In genomic region chr1:132696232-132696631, GRCm38 (mm10) we compare ENCODE assay signal across 11 mouse cellular contexts. TPM values are rescaled to one million over a fixed set of nuclear protein-coding genes. Genes with fewer than 3 reads are reported as not detected.
DNase-seq lines count a peak whose midpoint lies in the region; ATAC-seq lines count a peak whose summit lies in the region.
"Had no signal": no experiment of that assay in that cellular context is flagged by ENCODE, and none has a peak within 500 bp of the region (broad histone marks: within the 10 kb centered on the region; RNA-seq: fewer than 3 reads in every experiment).

No protein-coding gene starts in this region.

- no peak overlapping the region for H3K9ac ChIP-seq in forebrain, embryonic 14.5 days (ENCODE audit: low read length)
- H3K9ac ChIP-seq in neural tube, embryonic 15.5 days (replicated peaks), result no peak overlapping the region
- H3K9ac ChIP-seq in liver, embryonic 11.5 days (ENCODE audit: low read depth, low read length), result no peak overlapping the region

- whole genome bisulfite sequencing in forebrain, embryonic 14.5 days, result 19% methylated on average over 2 of the region's 2 CpGs
- WGBS in neural tube, embryonic 15.5 days, result 2% methylated on average over 2 of the region's 2 CpGs
- WGBS in liver, embryonic 11.5 days, result 43% methylated on average over 2 of the region's 2 CpGs

- peak overlapping the region; percentile 74 for H3K27ac ChIP-seq in forebrain, embryonic 14.5 days (ENCODE audit: low read depth, low read length)
- peak overlapping the region; percentile 71 for H3K27ac ChIP-seq in neural tube, embryonic 15.5 days (replicated peaks)
- H3K27ac ChIP-seq in liver, embryonic 11.5 days (ENCODE audit: low read depth, low read length), result no peak overlapping the region
- H3K27ac ChIP-seq: kidney, postnatal 0 days had no signal

- H3K4me2 ChIP-seq in forebrain, embryonic 14.5 days (ENCODE audit: low read length), result no peak overlapping the region
- no peak overlapping the region for H3K4me2 ChIP-seq in neural tube, embryonic 15.5 days
- H3K4me2 ChIP-seq in liver, embryonic 11.5 days, result no peak overlapping the region

- H3K27me3 ChIP-seq in forebrain, embryonic 14.5 days (replicated peaks; ENCODE audit: control insufficient read depth, insufficient read depth, low read length), result no peaks in the 10 kb centered on the region
- no peaks in the 10 kb centered on the region for H3K27me3 ChIP-seq in neural tube, embryonic 15.5 days (replicated peaks)
- H3K27me3 ChIP-seq in liver, embryonic 11.5 days (replicated peaks; ENCODE audit: control insufficient read depth, insufficient read depth, low read length), result no peaks in the 10 kb centered on the region; the same call in 1 of the 2 replicates

- peaks cover 14% of the 10 kb centered on the region for H3K4me1 ChIP-seq in forebrain, embryonic 14.5 days (ENCODE audit: control insufficient read depth, insufficient read depth, low read length)
- H3K4me1 ChIP-seq in neural tube, embryonic 15.5 days, result peaks cover 39% of the 10 kb centered on the region
- no peaks in the 10 kb centered on the region for H3K4me1 ChIP-seq in liver, embryonic 11.5 days (replicated peaks; ENCODE audit: control insufficient read depth, insufficient read depth, low read length)

- H3K36me3 ChIP-seq in forebrain, embryonic 14.5 days (ENCODE audit: control insufficient read depth, insufficient read depth, low read length), result no peaks in the 10 kb centered on the region
- H3K36me3 ChIP-seq in neural tube, embryonic 15.5 days, result no peaks in the 10 kb centered on the region
- H3K36me3 ChIP-seq in liver, embryonic 11.5 days (ENCODE audit: control insufficient read depth, insufficient read depth, low read length), result no peaks in the 10 kb centered on the region

- no peak overlapping the region for H3K4me3 ChIP-seq in forebrain, embryonic 14.5 days (ENCODE audit: low read depth, low read length)
- H3K4me3 ChIP-seq in neural tube, embryonic 15.5 days (replicated peaks), result no peak overlapping the region
- H3K4me3 ChIP-seq in liver, embryonic 11.5 days (ENCODE audit: low read depth, low read length), result no peak overlapping the region

- ATAC-seq in forebrain, embryonic 14.5 days, result peak; percentile 75
- ATAC-seq in neural tube, embryonic 15.5 days (ENCODE audit: low FRiP score), result peak; percentile 67
- ATAC-seq in liver, embryonic 11.5 days (replicated peaks; ENCODE audit: low FRiP score), result no peak

- DNase-seq in embryo, embryonic 11.5 days (ENCODE audit: low read depth, low spot score), result peak; percentile 26
- peak; percentile 77 for DNase-seq in forebrain, embryonic 14.5 days (ENCODE audit: low spot score)
- DNase-seq in mesoderm, embryonic 11.5 days (ENCODE audit: low read depth, low spot score), result peak; percentile 58
- no peak for DNase-seq in liver, embryonic 11.5 days (ENCODE audit: low spot score)
- no peak for DNase-seq in layer of hippocampus, postnatal 10 days (ENCODE audit: low spot score in 2 of 2)
- no peak for DNase-seq in heart, adult 8-10 months (ENCODE audit: low spot score)
- DNase-seq: cerebellum, adult 11-12 months; heart, postnatal 4 days had no signal

- no peaks in the 10 kb centered on the region for H3K9me3 ChIP-seq in forebrain, embryonic 14.5 days (replicated peaks; ENCODE audit: control insufficient read depth, low read length)
- H3K9me3 ChIP-seq in neural tube, embryonic 15.5 days (replicated peaks), result no peaks in the 10 kb centered on the region
- H3K9me3 ChIP-seq in liver, embryonic 11.5 days (ENCODE audit: control insufficient read depth, low read length), result no peaks in the 10 kb centered on the region

RNA-seq across cellular contexts. Expression of gene Nfasc, which starts 45.4 kb away (rescaled TPM):
- polyA plus RNA-seq in forebrain, embryonic 14.5 days (2014; fragmentation: Nextera tagmentation; extraction: Ambion mirVana), result 26.9 and 40.3 TPM in 2 replicates
- polyA plus RNA-seq in neural tube, embryonic 15.5 days (2015; fragmentation: Nextera tagmentation; extraction: Ambion mirVana), result 30.7 and 37.6 TPM in 2 replicates
- polyA plus RNA-seq in liver, embryonic 11.5 days (2014; fragmentation: Nextera tagmentation; extraction: Ambion mirVana), result 0.14 and 0.36 TPM in 2 replicates
- total RNA-seq in layer of hippocampus, postnatal 10 days (2021), result 100 to 1,000 TPM; 141 to 168 TPM
- total RNA-seq in heart, adult 8-10 months (2022), result under 1 TPM; 0.24 to 0.88 (median 0.35) TPM
- total RNA-seq: granulocyte monocyte progenitor cell, adult 5-6 weeks had no signal

Comparison
In these comparisons a context has a peak if more than half of its experiments do, and no peak if none do; other contexts are left out.
1. DNase-seq: peak in embryo, embryonic 11.5 days (single experiment), forebrain, embryonic 14.5 days (single experiment) and mesoderm, embryonic 11.5 days (single experiment); none in liver, embryonic 11.5 days (single experiment), layer of hippocampus, postnatal 10 days (0 of 2) and heart, adult 8-10 months (single experiment).
2. RNA of gene Nfasc, which starts 45.4 kb away (polyA plus RNA-seq): 30.7 to 37.6 TPM in neural tube, embryonic 15.5 days and 26.9 to 40.3 TPM in forebrain, embryonic 14.5 days; 0.14 to 0.36 TPM in liver, embryonic 11.5 days; every median in the first group is over 10 times any median in the second.